Mouse (Mus musculus): Measurements from ENCODE around the gene Mapk8ip2. TPM values are rescaled to one million over a fixed set of nuclear protein-coding genes. Genes with fewer than 3 reads are reported as not detected.

Mapk8ip2 gene
- polyA plus RNA-seq, 1 experiment from 2014 or later = 2.5 TPM

DNA sequence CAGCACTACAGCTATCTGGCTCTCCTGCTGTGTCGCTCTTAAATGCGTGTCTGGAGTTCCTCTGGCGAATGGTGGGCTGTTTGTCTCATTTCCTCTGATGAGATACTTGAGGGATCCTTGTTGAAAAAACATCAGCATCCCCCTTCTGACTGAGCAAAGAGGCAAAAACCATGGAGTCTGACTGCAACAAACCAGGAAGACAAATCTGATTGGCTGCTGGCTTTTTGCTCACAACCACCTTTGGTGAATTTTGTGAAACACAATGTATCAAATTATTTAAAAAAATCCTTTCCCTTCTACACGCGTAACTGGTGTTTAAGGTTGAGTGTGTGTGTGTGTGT, 22.7 kb downstream of the Mapk8ip2 start:
- peaks cover 15% of the 10 kb centered on the region for H3K4me1 ChIP-seq
- no peaks in the 10 kb centered on the region for H3K27me3 ChIP-seq (ENCODE audit: low read depth, poor library complexity, severe bottlenecking)
- H3K27ac ChIP-seq = peak overlapping the region; percentile 83
- H3K36me3 ChIP-seq = 0 out of 2 replicates have a peak, but pooled peaks cover 3% of the 10 kb centered on the region
- WGBS = 6% methylated on average over 5 of the region's 5 CpGs
- H3K9me3 ChIP-seq (replicated peaks) = no peaks in the 10 kb centered on the region
- peak overlapping the region; percentile 59 for H3K4me3 ChIP-seq
- DNase-seq (ENCODE audit: low spot score) = no peak

DNA sequence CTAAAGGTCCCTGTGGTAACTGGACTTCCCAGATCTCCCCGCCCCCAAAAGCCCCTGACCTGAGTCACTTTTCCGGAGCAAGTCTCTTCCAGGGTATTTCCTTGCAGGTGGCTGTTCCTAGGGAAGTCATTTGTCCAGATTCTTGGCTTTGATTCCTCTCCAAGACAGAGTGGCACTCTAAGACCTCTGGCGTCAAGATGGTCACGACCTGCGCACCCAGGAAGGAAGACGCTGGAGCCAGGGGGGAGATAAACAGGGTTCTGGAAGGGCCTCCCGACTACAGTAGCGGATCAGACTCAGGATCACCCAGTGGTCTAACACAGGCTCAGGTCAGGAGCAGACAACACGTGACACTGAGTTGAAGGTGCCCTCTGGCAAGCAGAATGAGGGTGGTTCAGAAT, 23.4 kb downstream of the Mapk8ip2 start, which contains the start of gene Arsa:
Gene Arsa, minus strand, starts transcription at position 335 of the 401 bp plus-strand sequence.
- DNase-seq (ENCODE audit: low spot score) = no peak
- Histone ChIP-seq H3K9me3 (replicated peaks) (no peaks in the 10 kb centered on the region), H3K27me3 (ENCODE audit: low read depth, poor library complexity, severe bottlenecking) (no peaks in the 10 kb centered on the region), H3K4me1 (peaks cover 15% of the 10 kb centered on the region), H3K27ac (peak within 1 kb of the TSS; percentile 83), H3K4me3 (peak within 1 kb of the TSS; percentile 59), H3K36me3 (0 out of 2 replicates have a peak, but pooled peaks cover 3% of the 10 kb centered on the region)
- 30% methylated on average over 9 of the region's 9 CpGs for WGBS

DNA sequence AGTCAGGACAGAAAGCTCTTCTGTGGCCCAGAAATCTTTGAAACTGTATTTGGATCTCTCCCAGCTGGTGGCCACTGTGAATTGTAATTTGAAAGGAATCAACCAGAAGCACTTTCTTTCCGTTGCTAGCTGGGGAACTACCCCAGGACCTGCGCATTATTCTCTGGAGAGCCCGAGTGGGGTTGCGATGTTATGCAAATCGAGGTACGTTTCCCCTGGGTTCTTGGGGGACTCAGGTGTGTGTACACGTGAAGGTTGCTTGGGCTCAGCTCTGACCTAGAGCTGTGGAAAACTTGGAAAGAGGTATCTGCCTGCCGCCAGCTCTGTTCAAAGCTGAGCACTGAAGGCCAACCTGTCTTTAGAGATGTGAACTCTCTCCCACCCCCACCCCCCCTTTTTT, 24.1 kb downstream of the Mapk8ip2 start:
- H3K27ac ChIP-seq = no peak overlapping the region
- 53% methylated on average over 8 of the region's 8 CpGs for WGBS
- no peaks in the 10 kb centered on the region for H3K27me3 ChIP-seq (ENCODE audit: low read depth, poor library complexity, severe bottlenecking)
- H3K9me3 ChIP-seq (replicated peaks) = no peaks in the 10 kb centered on the region
- peaks cover 15% of the 10 kb centered on the region for H3K4me1 ChIP-seq
- no peak for DNase-seq (ENCODE audit: low spot score)
- H3K4me3 ChIP-seq = no peak overlapping the region
- 0 out of 2 replicates have a peak, but pooled peaks cover 3% of the 10 kb centered on the region for H3K36me3 ChIP-seq

DNA sequence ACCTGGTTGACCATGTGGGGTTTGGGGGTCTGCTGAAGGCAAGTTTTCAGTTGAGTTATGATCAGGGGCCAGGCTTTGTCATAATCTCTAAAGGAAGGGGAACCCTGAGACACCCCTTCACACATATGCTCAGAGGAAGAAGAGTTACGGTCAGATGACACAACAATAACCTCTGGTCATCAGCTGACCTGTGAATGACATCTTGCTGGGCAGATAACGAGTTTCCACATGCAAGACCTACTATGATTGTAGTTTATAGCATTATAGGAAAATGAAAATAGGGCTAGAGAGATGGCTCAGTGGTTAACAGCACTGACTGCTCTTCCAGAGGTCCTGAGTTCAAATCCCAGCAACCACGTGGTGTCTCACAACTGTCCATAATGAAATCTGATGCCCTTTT, 24.9 kb downstream of the Mapk8ip2 start:
- 84% methylated on average over 3 of the region's 3 CpGs for WGBS
- H3K4me3 ChIP-seq = no peak overlapping the region

DNA sequence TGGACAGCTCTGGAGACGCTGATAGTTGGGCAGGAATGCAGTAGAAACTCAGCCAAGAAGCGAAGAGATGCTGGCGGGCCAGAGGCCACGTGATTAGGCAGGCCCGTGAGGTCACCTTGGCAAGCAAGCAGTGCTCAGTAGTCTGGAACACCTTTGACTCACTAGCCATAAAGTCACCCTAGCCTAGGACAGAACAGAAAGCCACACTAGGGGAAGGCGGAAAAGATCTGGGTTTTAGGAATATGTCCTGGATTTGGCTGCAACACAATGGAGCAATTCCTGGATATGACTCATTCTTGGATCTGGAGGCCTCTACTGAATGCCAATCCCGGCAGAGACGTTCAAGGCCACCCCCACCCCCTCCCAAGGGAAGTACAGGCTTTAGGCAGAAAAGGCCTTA, 26.9 kb downstream of the Mapk8ip2 start:
- Histone ChIP-seq H3K4me1 (peaks cover 11% of the 10 kb centered on the region), H3K27me3 (ENCODE audit: low read depth, poor library complexity, severe bottlenecking) (no peaks in the 10 kb centered on the region), H3K4me3 (no peak overlapping the region), H3K27ac (no peak overlapping the region), H3K36me3 (no peaks in the 10 kb centered on the region), H3K9me3 (replicated peaks) (no peaks in the 10 kb centered on the region)
- WGBS = 85% methylated on average over 8 of the region's 8 CpGs
- no peak for DNase-seq (ENCODE audit: low spot score)

More for the DNA sequence above, 24.9 kb downstream of the Mapk8ip2 start:
- H3K27ac ChIP-seq = no peak overlapping the region
- no peak for DNase-seq (ENCODE audit: low spot score)
- H3K27me3 ChIP-seq (ENCODE audit: low read depth, poor library complexity, severe bottlenecking) = no peaks in the 10 kb centered on the region
- no peaks in the 10 kb centered on the region for H3K9me3 ChIP-seq (replicated peaks)
- H3K36me3 ChIP-seq = no peaks in the 10 kb centered on the region
- H3K4me1 ChIP-seq = peaks cover 15% of the 10 kb centered on the region

DNA sequence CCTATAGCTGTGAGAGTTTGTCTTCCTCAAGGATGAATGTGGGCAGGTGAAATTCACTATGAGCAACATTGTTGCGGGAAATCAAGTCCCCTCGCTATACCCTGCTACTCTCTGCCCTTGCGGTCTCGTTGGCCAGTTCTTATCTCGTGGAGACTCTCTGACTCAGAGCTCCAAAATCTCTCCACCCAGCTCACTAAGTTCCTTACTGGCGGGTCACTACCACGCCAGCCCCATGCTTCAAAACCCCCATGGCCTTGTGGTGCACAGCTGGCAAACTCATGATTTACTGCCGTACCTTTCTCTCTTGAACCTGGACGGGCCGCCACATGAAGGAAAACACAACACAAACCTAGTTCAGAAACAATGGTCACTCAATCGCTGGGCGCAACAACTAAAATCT, 34.5 kb downstream of the Mapk8ip2 start:
- Histone ChIP-seq H3K27ac (no peak overlapping the region), H3K4me1 (0 out of 2 replicates have a peak, but pooled peaks cover 3% of the 10 kb centered on the region)
- 70% methylated on average over 12 of the region's 12 CpGs for WGBS

DNA sequence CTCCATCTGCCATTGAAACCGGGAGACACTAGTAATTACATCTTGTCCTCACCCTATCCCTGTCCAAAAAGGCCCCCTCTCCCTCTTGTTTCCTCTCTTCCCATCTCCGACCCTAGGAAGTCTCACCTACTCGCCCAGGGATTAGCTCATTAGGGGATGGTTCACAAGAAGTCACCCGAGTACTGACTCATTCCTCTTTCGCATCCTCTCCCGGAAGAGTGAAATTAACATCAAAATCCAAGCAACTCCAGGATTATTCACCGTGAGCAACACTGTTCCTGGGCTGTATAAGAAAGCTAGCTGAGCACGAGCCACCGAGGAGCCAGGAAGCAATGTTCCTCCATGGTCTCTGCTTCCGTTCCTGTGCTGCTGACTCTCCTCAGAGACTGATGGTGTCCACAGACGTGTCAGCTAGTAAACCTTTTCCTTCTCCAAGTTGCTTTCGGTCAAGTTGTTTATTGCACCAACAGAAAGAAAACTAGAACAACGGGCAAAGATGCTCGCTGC, 35.0 kb downstream of the Mapk8ip2 start:
- WGBS = 41% methylated on average over 14 of the region's 14 CpGs
- H3K36me3 ChIP-seq = no peaks in the 10 kb centered on the region
- H3K27ac ChIP-seq = no peak overlapping the region
- no peaks in the 10 kb centered on the region for H3K27me3 ChIP-seq (ENCODE audit: low read depth, poor library complexity, severe bottlenecking)
- H3K4me3 ChIP-seq = no peak overlapping the region
- DNase-seq (ENCODE audit: low spot score) = no peak
- 0 out of 2 replicates have a peak, but pooled peaks cover 3% of the 10 kb centered on the region for H3K4me1 ChIP-seq
- no peaks in the 10 kb centered on the region for H3K9me3 ChIP-seq (replicated peaks)

More for the DNA sequence above, 34.5 kb downstream of the Mapk8ip2 start:
- H3K4me3 ChIP-seq = no peak overlapping the region
- no peak for DNase-seq (ENCODE audit: low spot score)
- no peaks in the 10 kb centered on the region for H3K9me3 ChIP-seq (replicated peaks)
- no peaks in the 10 kb centered on the region for H3K27me3 ChIP-seq (ENCODE audit: low read depth, poor library complexity, severe bottlenecking)
- H3K36me3 ChIP-seq = no peaks in the 10 kb centered on the region

DNA sequence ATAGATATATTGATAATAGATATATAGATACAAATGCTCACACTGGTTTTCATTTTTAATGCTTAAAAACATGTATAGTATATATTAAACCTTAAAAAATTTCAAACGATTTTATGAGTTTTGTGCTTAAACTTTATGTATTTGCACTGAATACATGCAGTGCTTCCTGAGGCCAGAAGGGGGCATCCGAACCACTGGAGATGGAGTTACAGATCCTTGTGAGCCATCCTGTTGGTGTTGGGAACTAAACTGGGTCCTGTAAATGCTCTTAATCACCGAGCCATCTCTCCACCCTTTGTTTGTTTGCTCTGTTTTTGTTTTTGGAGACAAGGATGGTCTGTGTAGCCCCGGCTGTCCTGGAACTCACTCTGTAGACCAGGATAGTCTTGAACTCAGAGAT, 41.3 kb downstream of the Mapk8ip2 start:
- no peak for DNase-seq (ENCODE audit: low spot score)
- 83% methylated on average over 4 of the region's 4 CpGs for WGBS
- peaks cover 37% of the 10 kb centered on the region for H3K27me3 ChIP-seq (ENCODE audit: low read depth, poor library complexity, severe bottlenecking)
- no peak overlapping the region for H3K4me3 ChIP-seq
- H3K4me1 ChIP-seq = peaks cover 25% of the 10 kb centered on the region
- H3K9me3 ChIP-seq (replicated peaks) = no peaks in the 10 kb centered on the region
- no peak overlapping the region for H3K27ac ChIP-seq
- no peaks in the 10 kb centered on the region for H3K36me3 ChIP-seq

DNA sequence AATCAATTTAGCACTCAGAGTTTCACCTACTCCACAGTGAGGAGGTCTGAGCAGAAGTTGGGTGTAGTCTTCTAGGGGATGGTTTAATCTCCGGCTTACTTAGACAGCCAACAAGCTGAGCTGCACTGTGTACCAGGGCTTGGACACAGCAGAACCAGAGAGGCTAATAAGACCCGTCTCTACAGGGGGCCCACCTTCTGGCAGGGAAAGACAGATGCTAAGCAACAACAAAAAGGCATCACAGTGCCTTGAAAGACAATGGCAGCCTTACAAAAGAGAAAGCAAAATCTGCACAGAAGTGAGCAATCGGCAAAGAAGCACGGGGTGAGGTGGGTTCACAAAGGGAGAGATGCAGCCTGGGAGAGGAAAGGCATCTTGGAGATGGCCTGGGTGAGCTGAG, 42.4 kb downstream of the Mapk8ip2 start:
- peaks cover 42% of the 10 kb centered on the region for H3K27me3 ChIP-seq (ENCODE audit: low read depth, poor library complexity, severe bottlenecking)

DNA sequence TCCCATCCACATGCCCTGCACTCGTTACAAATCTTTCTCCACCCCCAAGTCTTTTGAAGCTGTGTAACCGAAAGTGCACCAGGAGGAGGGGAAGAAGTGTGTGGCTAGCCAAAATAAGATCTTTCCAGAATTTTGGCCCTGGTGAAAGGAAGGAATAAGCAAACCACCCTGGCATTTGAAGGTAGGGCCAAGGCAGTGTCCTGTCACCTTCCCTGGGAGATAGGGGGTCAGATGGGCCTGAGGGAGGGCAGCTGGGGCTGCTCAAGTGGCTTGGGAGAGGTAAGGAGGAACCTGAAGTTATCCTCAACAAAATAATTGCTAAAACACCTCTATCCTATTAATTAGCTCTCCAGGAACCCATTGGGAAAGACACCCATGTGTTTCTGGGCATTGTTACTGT, 43.1 kb downstream of the Mapk8ip2 start:
- no peaks in the 10 kb centered on the region for H3K9me3 ChIP-seq (replicated peaks)
- H3K4me1 ChIP-seq = peaks cover 38% of the 10 kb centered on the region
- no peak for DNase-seq (ENCODE audit: low spot score)
- peaks cover 49% of the 10 kb centered on the region for H3K27me3 ChIP-seq (ENCODE audit: low read depth, poor library complexity, severe bottlenecking)
- no peak overlapping the region for H3K4me3 ChIP-seq
- 31% methylated on average over 2 of the region's 2 CpGs for WGBS
- H3K36me3 ChIP-seq = no peaks in the 10 kb centered on the region
- no peak overlapping the region for H3K27ac ChIP-seq

More for the DNA sequence above, 42.4 kb downstream of the Mapk8ip2 start:
- Histone ChIP-seq H3K27ac (no peak overlapping the region), H3K4me3 (no peak overlapping the region), H3K4me1 (peaks cover 36% of the 10 kb centered on the region), H3K36me3 (no peaks in the 10 kb centered on the region), H3K9me3 (replicated peaks) (no peaks in the 10 kb centered on the region)
- DNase-seq (ENCODE audit: low spot score) = no peak
- WGBS = 70% methylated on average over 4 of the region's 4 CpGs

DNA sequence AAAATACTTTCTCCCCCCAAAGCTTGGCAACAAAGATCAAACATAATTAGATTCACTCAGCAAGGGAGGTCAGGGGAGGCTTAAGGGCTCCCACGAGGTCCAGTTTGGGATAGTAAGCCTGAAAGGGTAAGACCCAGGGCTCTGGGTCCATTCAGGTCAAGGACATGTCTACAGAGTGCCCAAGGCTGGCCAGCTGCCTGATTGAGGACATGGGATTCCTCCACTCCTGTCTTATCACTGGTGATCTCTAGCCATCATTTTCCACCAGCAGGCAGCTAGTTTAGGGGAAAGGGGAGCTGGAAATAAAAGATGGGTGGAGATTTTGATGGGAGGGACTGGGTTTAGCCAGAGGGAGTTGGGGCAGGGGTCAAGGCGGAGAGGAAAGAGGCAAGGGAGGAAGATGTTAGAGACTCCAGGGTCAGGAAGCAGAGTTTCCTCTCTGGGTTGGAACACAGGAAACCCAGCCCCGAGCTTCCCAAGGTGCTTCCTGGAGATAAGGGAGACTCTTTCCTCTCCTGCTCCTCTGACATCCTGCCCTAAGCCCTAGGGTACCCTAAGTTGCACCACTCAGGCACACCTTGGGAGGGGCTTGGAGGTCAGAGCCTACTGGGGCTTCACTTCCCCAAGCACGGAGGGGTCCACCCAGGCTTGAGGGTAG, 43.8 kb downstream of the Mapk8ip2 start:
- peak overlapping the region; percentile 66 for H3K4me3 ChIP-seq
- H3K27me3 ChIP-seq (ENCODE audit: low read depth, poor library complexity, severe bottlenecking) = peaks cover 53% of the 10 kb centered on the region
- H3K9me3 ChIP-seq (replicated peaks) = no peaks in the 10 kb centered on the region
- no peak for DNase-seq (ENCODE audit: low spot score)
- no peaks in the 10 kb centered on the region for H3K36me3 ChIP-seq
- H3K27ac ChIP-seq = peak overlapping the region; percentile 88; the same call in 1 of the 2 replicates
- 32% methylated on average over 4 of the region's 4 CpGs for WGBS
- peaks cover 38% of the 10 kb centered on the region for H3K4me1 ChIP-seq

DNA sequence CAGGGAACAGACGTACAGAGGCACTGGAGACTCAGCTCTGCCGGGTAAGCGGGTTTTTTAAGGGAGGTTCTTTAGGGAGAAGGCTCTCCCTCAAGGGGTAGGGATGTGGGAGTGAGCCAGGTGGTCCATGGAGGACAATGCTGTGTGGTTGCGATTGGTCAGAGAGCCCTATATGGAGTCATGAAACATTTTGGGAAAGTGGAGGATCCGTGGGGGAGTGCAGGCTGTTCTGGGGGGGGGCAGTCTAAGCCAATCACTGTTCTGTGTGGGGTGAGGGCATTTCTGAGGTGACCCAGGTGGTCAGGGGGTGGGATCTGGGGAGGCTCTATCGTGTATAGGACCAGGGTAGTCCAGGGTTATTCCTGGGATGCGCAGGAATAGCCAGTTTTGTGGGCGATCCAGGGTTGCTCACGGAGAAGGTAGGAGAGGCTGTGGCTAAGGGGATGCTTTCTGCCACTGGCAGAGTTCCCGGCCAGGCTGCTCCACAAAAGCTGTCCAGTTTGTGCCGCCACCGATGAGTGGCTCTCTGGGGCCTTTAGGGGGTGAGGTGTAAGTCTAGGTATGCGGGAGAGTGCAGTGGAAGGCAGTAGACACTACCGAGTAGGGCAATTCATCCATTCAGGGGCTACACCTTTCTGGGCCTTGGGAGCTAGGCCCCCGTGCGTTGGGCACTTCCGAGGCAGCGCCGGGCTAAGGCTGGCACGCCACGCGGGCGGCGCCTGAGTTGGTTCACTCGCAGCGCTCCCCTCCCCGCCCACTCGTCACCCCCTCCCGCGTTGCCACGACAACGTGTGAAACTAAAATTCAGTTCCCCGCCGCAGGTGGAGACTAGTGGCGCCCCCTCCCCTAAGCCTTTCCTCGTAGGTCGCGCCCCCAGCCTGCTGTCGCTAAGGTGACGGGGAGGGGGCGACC, 44.6 kb downstream of the Mapk8ip2 start:
- WGBS = 2% methylated on average over 41 of the region's 41 CpGs
- H3K27me3 ChIP-seq (ENCODE audit: low read depth, poor library complexity, severe bottlenecking) = peaks cover 58% of the 10 kb centered on the region

More for the DNA sequence above, 44.6 kb downstream of the Mapk8ip2 start:
- peak; percentile 65 for DNase-seq (ENCODE audit: low spot score)
- H3K9me3 ChIP-seq (replicated peaks) = no peaks in the 10 kb centered on the region
- H3K27ac ChIP-seq = peak overlapping the region; percentile 88
- H3K36me3 ChIP-seq = peaks cover 3% of the 10 kb centered on the region
- H3K4me3 ChIP-seq = peak overlapping the region; percentile 66
- peaks cover 38% of the 10 kb centered on the region for H3K4me1 ChIP-seq
